Mouse (Mus musculus): ENCODE measurements around the gene Trak1. TPM values are rescaled to one million over a fixed set of nuclear protein-coding genes. Genes with fewer than 3 reads are reported as not detected.
A peak's percentile ranks its signal among the peaks of the same experiment; 100 is the strongest.

Gene Trak1
- 100 to 1,000 TPM; 217 to 226 TPM for total RNA-seq (2021)
- long read RNA-seq, experiment 1, partial matches to known transcripts: 22 of 83 reads
- long read RNA-seq, experiment 1, other reads (novel, unspliced or antisense): 59 of 83 reads
- long read RNA-seq, experiment 2, partial matches to known transcripts: 55 of 88 reads
- long read RNA-seq, experiment 2, other reads (novel, unspliced or antisense): 29 of 88 reads

GRCm38 (mm10) chr9:121297171-121298064, at the start of gene Trak1:
Gene Trak1, plus strand, starts transcription at chr9:121297502.
- DNase-seq (ENCODE audit: low spot score in 2 of 2): peak; percentile 33 to 53
- intact Hi-C loops (cut with DNase I): loop anchor here (2.0 kb wide), 1 partner anchor 71 kb away; no protein-coding TSS in a partner anchor

- intact Hi-C loops (cut with DNase I): loop anchor here (2.0 to 10.0 kb wide), 3 partner anchors 127 to 357 kb away; no protein-coding TSS in a partner anchor
- peak; percentile 84 to 93 for DNase-seq (ENCODE audit: low spot score in 2 of 2)
Measured at GRCm38 (mm10) chr9:121247956-121248775, 49.1 kb upstream of the Trak1 start.

- peak; percentile 37 to 46 for DNase-seq (ENCODE audit: low spot score in 2 of 2)
- intact Hi-C loops (cut with DNase I): loop anchor here (2.0 to 10.0 kb wide), 3 partner anchors 125 to 355 kb away; no protein-coding TSS in a partner anchor
Measured at GRCm38 (mm10) chr9:121249805-121250204, 47.5 kb upstream of the Trak1 start.

GRCm38 (mm10) chr9:121250854-121251253, 46.4 kb upstream of the Trak1 start:
- intact Hi-C loops (cut with DNase I): no loop called here
- peak; percentile 1 to 2 for DNase-seq (ENCODE audit: low spot score in 2 of 2)

GRCm38 (mm10) chr9:121253983-121254382, 43.3 kb upstream of the Trak1 start:
- intact Hi-C loops (cut with DNase I): no loop called here
- peak; percentile 37 to 81 for DNase-seq (ENCODE audit: low spot score in 2 of 2)

GRCm38 (mm10) chr9:121254761-121255160, 42.5 kb upstream of the Trak1 start:
- peak; percentile 1 for DNase-seq (ENCODE audit: low spot score in 2 of 2)
- intact Hi-C loops (cut with DNase I): no loop called here

GRCm38 (mm10) chr9:121257106-121257505, 40.2 kb upstream of the Trak1 start:
- DNase-seq (ENCODE audit: low spot score in 2 of 2): peak in 1 of 2 experiments; percentile 1
- intact Hi-C loops (cut with DNase I): no loop called here

GRCm38 (mm10) chr9:121265307-121265706, 32.0 kb upstream of the Trak1 start:
- DNase-seq (ENCODE audit: low spot score in 2 of 2): no peak
- intact Hi-C loops (cut with DNase I): no loop called here

- intact Hi-C loops (cut with DNase I): loop anchor here (10.0 kb wide), 1 partner anchor 334 kb away; no protein-coding TSS in a partner anchor
- no peak for DNase-seq (ENCODE audit: low spot score in 2 of 2)
Measured at GRCm38 (mm10) chr9:121271149-121271548, 26.2 kb upstream of the Trak1 start.

- intact Hi-C loops (cut with DNase I): loop anchor here (10.0 kb wide), 1 partner anchor 333 kb away; no protein-coding TSS in a partner anchor
- no peak for DNase-seq (ENCODE audit: low spot score in 2 of 2)
Measured at GRCm38 (mm10) chr9:121271561-121271960, 25.7 kb upstream of the Trak1 start.

GRCm38 (mm10) chr9:121276745-121277117, 20.6 kb upstream of the Trak1 start:
- no peak for DNase-seq (ENCODE audit: low spot score in 2 of 2)
- intact Hi-C loops (cut with DNase I): loop anchor here (10.0 kb wide), 1 partner anchor 328 kb away; no protein-coding TSS in a partner anchor

- intact Hi-C loops (cut with DNase I): loop anchor here (10.0 kb wide), 1 partner anchor 327 kb away; no protein-coding TSS in a partner anchor
- DNase-seq (ENCODE audit: low spot score in 2 of 2): peak; percentile 91 to 94
Measured at GRCm38 (mm10) chr9:121277118-121278060, 19.9 kb upstream of the Trak1 start, which contains the start of gene Ulk4. Gene Ulk4, minus strand, starts transcription at chr9:121277197.

GRCm38 (mm10) chr9:121279216-121279615, 18.1 kb upstream of the Trak1 start:
- no peak for DNase-seq (ENCODE audit: low spot score in 2 of 2)
- intact Hi-C loops (cut with DNase I): loop anchor here (10.0 kb wide), 1 partner anchor 326 kb away; no protein-coding TSS in a partner anchor

- intact Hi-C loops (cut with DNase I): loop anchor here (1.0 kb wide), 1 partner anchor 92 kb away; no protein-coding TSS in a partner anchor
- no peak for DNase-seq (ENCODE audit: low spot score in 2 of 2)
Measured at GRCm38 (mm10) chr9:121281891-121282290, 15.4 kb upstream of the Trak1 start.

- no peak for DNase-seq (ENCODE audit: low spot score in 2 of 2)
- intact Hi-C loops (cut with DNase I): no loop called here
Measured at GRCm38 (mm10) chr9:121283620-121284185, 13.6 kb upstream of the Trak1 start.

- no peak for DNase-seq (ENCODE audit: low spot score in 2 of 2)
- intact Hi-C loops (cut with DNase I): no loop called here
Measured at GRCm38 (mm10) chr9:121284422-121284821, 12.9 kb upstream of the Trak1 start.

Data from left cerebral cortex, postnatal 14 days (tissue).